Mouse (Mus musculus) MEL (cell line): ENCODE measurements at regions not wholly inside any gene's neighbourhood (a gene's known extent, or its start where the extent isn't known, plus 50 kb on each side); places are given as distances from the start of the nearest gene placed in this dataset.
A peak's percentile ranks its signal among the peaks of the same experiment; 100 is the strongest.

ENCODE experiments used
- DNase-seq: peaks from one replicate; pipeline ENCODE4 v3.0.0; 2011; ENCODE audit warnings: low read depth, low spot score
- H3K27ac ChIP-seq: 2 replicates; pipeline ENCODE4 v1.5.1; 2012; ENCODE audit warnings: low read depth, mild to moderate bottlenecking, control low read depth, low read length, moderate library complexity; ENCODE audit not compliant: control insufficient read depth
- H3K27me3 ChIP-seq, 2 experiments: fragments of 150-350 bp in 1 of 2; sonication (generic) in 1 of 2; 2 replicates each; pipeline ENCODE4 v1.6.1; 2012; ENCODE audit warnings: low read length in 2 of 2, mild to moderate bottlenecking in 2 of 2, improper control_type of control experiment in 1 of 2, moderate library complexity in 1 of 2; ENCODE audit not compliant: insufficient read depth in 2 of 2, control insufficient read depth in 1 of 2
- H3K36me3 ChIP-seq, 2 experiments: 2 replicates each; pipeline ENCODE4 v1.6.1; 2012 to 2014; ENCODE audit warnings: low read length in 2 of 2, improper control_type of control experiment in 1 of 2, inconsistent platforms in 1 of 2, mild to moderate bottlenecking in 1 of 2; ENCODE audit not compliant: insufficient read depth in 2 of 2, control insufficient read depth in 1 of 2
- H3K4me1 ChIP-seq, 2 experiments: fragments of 150-350 bp in 1 of 2; sonication (generic) in 1 of 2; 2 replicates each; pipeline ENCODE4 v1.6.1; 2012; ENCODE audit warnings: low read length in 2 of 2, improper control_type of control experiment in 1 of 2, mild to moderate bottlenecking in 1 of 2; ENCODE audit not compliant: insufficient read depth in 2 of 2, control insufficient read depth in 1 of 2
- H3K4me3 ChIP-seq, 2 experiments: fragments of 150-350 bp in 1 of 2; sonication (generic) in 1 of 2; 2 replicates each; pipeline ENCODE4 v1.5.1; 2012; ENCODE audit warnings: low read depth in 2 of 2, low read length in 2 of 2, mild to moderate bottlenecking in 2 of 2, moderate library complexity in 2 of 2, control low read depth in 1 of 2, improper control_type of control experiment in 1 of 2; ENCODE audit not compliant: control insufficient read depth in 1 of 2, insufficient read depth in 1 of 2
- H3K79me2 ChIP-seq: 2 replicates; pipeline ENCODE4 v1.6.1; 2012; ENCODE audit warnings: mild to moderate bottlenecking, low read length, moderate library complexity; ENCODE audit not compliant: control insufficient read depth, poor library complexity, insufficient read depth
- H3K9ac ChIP-seq: 2 replicates; pipeline ENCODE4 v1.6.1; 2012; ENCODE audit warnings: low read depth, mild to moderate bottlenecking, control low read depth, low read length, moderate library complexity; ENCODE audit not compliant: control insufficient read depth, poor library complexity, severe bottlenecking
- H3K9me3 ChIP-seq: fragments of 150-350 bp; sonication (generic); replicated peaks from 2 replicates; pipeline ENCODE4 v1.6.1; 2012; ENCODE audit warnings: mild to moderate bottlenecking, low read length, improper control_type of control experiment, moderate library complexity; ENCODE audit not compliant: insufficient read depth
- BHLHE40 ChIP-seq: IDR thresholded peaks from 2 replicates; pipeline ENCODE4 v1.6.1; 2012; ENCODE audit warnings: low read depth, mild to moderate bottlenecking, inconsistent platforms, low read length, improper control_type of control experiment, borderline replicate concordance
- ETS1 ChIP-seq: IDR thresholded peaks from 2 replicates; pipeline ENCODE4 v1.6.1; 2012; ENCODE audit warnings: low read depth, mild to moderate bottlenecking, inconsistent platforms, low read length, improper control_type of control experiment, moderate library complexity
- GABPA ChIP-seq: IDR thresholded peaks from 2 replicates; pipeline ENCODE4 v1.6.1; 2012; ENCODE audit warnings: low read depth, mild to moderate bottlenecking, inconsistent platforms, low read length, improper control_type of control experiment, moderate library complexity
- HCFC1 ChIP-seq: IDR thresholded peaks from 2 replicates; pipeline ENCODE4 v1.6.1; 2012; ENCODE audit warnings: low read depth, mild to moderate bottlenecking, inconsistent platforms, low read length, improper control_type of control experiment, moderate library complexity
- MAFK ChIP-seq: IDR thresholded peaks from 2 replicates; pipeline ENCODE4 v1.6.1; 2011; ENCODE audit warnings: low read depth, mild to moderate bottlenecking, low read length, improper control_type of control experiment, borderline replicate concordance
- MAX ChIP-seq: IDR thresholded peaks from 2 replicates; pipeline ENCODE4 v1.6.1; 2011; ENCODE audit warnings: low read length, improper control_type of control experiment
- MEF2A ChIP-seq: IDR thresholded peaks from 2 replicates; pipeline ENCODE4 v1.6.1; 2014; ENCODE audit warnings: low read depth, mild to moderate bottlenecking, inconsistent platforms, low read length, improper control_type of control experiment; ENCODE audit not compliant: poor library complexity, insufficient replicate concordance, severe bottlenecking; ENCODE audit errors: extremely low read depth
- MXI1 ChIP-seq: IDR thresholded peaks from 2 replicates; pipeline ENCODE4 v1.6.1; 2011; ENCODE audit warnings: mild to moderate bottlenecking, low read depth, low read length, improper control_type of control experiment
- MYB ChIP-seq: IDR thresholded peaks from 2 replicates; pipeline ENCODE4 v1.6.1; 2011; ENCODE audit warnings: mild to moderate bottlenecking, low read depth, low read length, improper control_type of control experiment
- MYC ChIP-seq: IDR thresholded peaks from 2 replicates; pipeline ENCODE4 v1.6.1; 2011; ENCODE audit warnings: low read depth, mild to moderate bottlenecking, low read length, improper control_type of control experiment, moderate library complexity
- NRF1 ChIP-seq: IDR thresholded peaks from 2 replicates; pipeline ENCODE4 v1.6.1; 2014; ENCODE audit warnings: low read depth, mild to moderate bottlenecking, inconsistent platforms, low read length, improper control_type of control experiment, moderate library complexity; ENCODE audit not compliant: poor library complexity, insufficient read depth, severe bottlenecking
- RAD21 ChIP-seq: IDR thresholded peaks from 2 replicates; pipeline ENCODE4 v1.6.1; 2011; ENCODE audit warnings: mild to moderate bottlenecking, low read depth, low read length, improper control_type of control experiment
- SIN3A ChIP-seq: IDR thresholded peaks from 2 replicates; pipeline ENCODE4 v1.6.1; 2012; ENCODE audit warnings: low read length, improper control_type of control experiment, inconsistent platforms
- TBP ChIP-seq: IDR thresholded peaks from 2 replicates; pipeline ENCODE4 v1.8.0; 2011; ENCODE audit warnings: low read depth, low read length, improper control_type of control experiment
- ZC3H11A ChIP-seq: IDR thresholded peaks from 2 replicates; pipeline ENCODE4 v1.6.1; 2012; ENCODE audit warnings: low read depth, mild to moderate bottlenecking, inconsistent platforms, low read length, improper control_type of control experiment
- ZKSCAN1 ChIP-seq: IDR thresholded peaks from 2 replicates; pipeline ENCODE4 v1.6.1; 2012; ENCODE audit warnings: low read depth, mild to moderate bottlenecking, inconsistent platforms, low read length, improper control_type of control experiment, moderate library complexity
- ZMIZ1 ChIP-seq: IDR thresholded peaks from 2 replicates; pipeline ENCODE4 v1.6.1; 2012; ENCODE audit warnings: low read depth, mild to moderate bottlenecking, inconsistent platforms, low read length, improper control_type of control experiment, moderate library complexity
- ZNF384 ChIP-seq: IDR thresholded peaks from 2 replicates; pipeline ENCODE4 v1.6.1; 2012; ENCODE audit warnings: low read depth, mild to moderate bottlenecking, inconsistent platforms, low read length, improper control_type of control experiment

GRCm38 (mm10) chr10:103855211-103855610 is 287.6 kb upstream of the Gm21293 start:
- no peak overlapping the region for H3K4me3 ChIP-seq
- TF ChIP-seq MAX (no peak), HCFC1 (no peak)
- no peaks in the 10 kb centered on the region for H3K36me3 ChIP-seq
- no peak for DNase-seq
- H3K4me1 ChIP-seq = no peaks in the 10 kb centered on the region
- no peak overlapping the region for H3K9ac ChIP-seq
- H3K27me3 ChIP-seq = no peaks in the 10 kb centered on the region
- H3K27ac ChIP-seq = no peak overlapping the region
- H3K9me3 ChIP-seq = no peaks in the 10 kb centered on the region
- no peaks in the 10 kb centered on the region for H3K79me2 ChIP-seq

DNA sequence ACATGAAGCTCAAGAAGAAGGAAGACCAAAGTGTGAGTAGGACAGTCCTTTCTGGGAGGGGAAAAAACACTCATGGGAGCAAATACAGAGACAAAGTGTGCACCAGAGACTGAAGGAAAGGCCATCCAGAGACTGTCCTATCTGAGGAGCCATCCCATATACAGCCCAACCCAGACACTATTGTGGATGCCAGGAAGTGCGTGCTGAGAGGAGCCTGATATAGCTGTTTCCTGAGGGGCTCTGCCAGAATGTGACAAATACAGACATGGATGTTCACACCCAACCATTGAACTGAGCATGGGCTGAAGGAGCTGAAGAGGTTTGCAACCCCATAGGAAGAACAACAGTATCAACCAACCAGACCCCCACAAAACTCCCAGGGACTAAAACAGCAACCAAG is 281.9 kb upstream of the Gm21293 start:
- H3K9ac ChIP-seq = no peak overlapping the region
- no peaks in the 10 kb centered on the region for H3K79me2 ChIP-seq
- H3K4me3 ChIP-seq = no peak overlapping the region
- no peak for TF ChIP-seq BHLHE40
- no peak for TF ChIP-seq ZC3H11A
- no peak for TF ChIP-seq MEF2A
- TF ChIP-seq ZKSCAN1 = no peak
- no peak for TF ChIP-seq NRF1
- no peak for TF ChIP-seq MYC
- TF ChIP-seq RAD21 = no peak
- TF ChIP-seq ZNF384 = no peak
- TF ChIP-seq ZMIZ1 = no peak
- no peak for TF ChIP-seq MYB
- no peak for TF ChIP-seq MAX
- TF ChIP-seq GABPA = no peak
- TF ChIP-seq TBP = no peak
- no peak for TF ChIP-seq HCFC1
- TF ChIP-seq MXI1 = no peak
- TF ChIP-seq SIN3A = no peak
- H3K36me3 ChIP-seq = no peaks in the 10 kb centered on the region
- no peaks in the 10 kb centered on the region for H3K4me1 ChIP-seq
- no peak for DNase-seq
- H3K27me3 ChIP-seq = no peaks in the 10 kb centered on the region
- H3K9me3 ChIP-seq = no peaks in the 10 kb centered on the region
- H3K27ac ChIP-seq = no peak overlapping the region

GRCm38 (mm10) chr10:103862120-103862519 is 280.7 kb upstream of the Gm21293 start:
- DNase-seq = no peak
- TF ChIP-seq ETS1 (no peak), MAFK (peak; percentile 69)
- H3K27me3 ChIP-seq = no peaks in the 10 kb centered on the region
- no peak overlapping the region for H3K9ac ChIP-seq
- H3K36me3 ChIP-seq = no peaks in the 10 kb centered on the region
- no peaks in the 10 kb centered on the region for H3K9me3 ChIP-seq
- H3K4me3 ChIP-seq = no peak overlapping the region
- H3K79me2 ChIP-seq = no peaks in the 10 kb centered on the region
- no peak overlapping the region for H3K27ac ChIP-seq
- no peaks in the 10 kb centered on the region for H3K4me1 ChIP-seq
